Mouse (Mus musculus) olfactory bulb, adult 2 months (tissue): ENCODE measurements around the gene Sorbs1.

ENCODE experiments used
- CTCF ChIP-seq: fragments of 200-500 bp; IDR thresholded peaks from 2 replicates; pipeline ENCODE4 v1.5.1; 2012; ENCODE audit warnings: low read depth, mild to moderate bottlenecking, low read length, moderate library complexity; ENCODE audit not compliant: insufficient read depth
- POLR2A ChIP-seq: fragments of 200-500 bp; IDR thresholded peaks from 2 replicates; pipeline ENCODE4 v1.6.1; 2012; ENCODE audit warnings: mild to moderate bottlenecking, low read depth, low read length, moderate library complexity; ENCODE audit not compliant: insufficient read depth

- no peak for TF ChIP-seq CTCF
- TF ChIP-seq POLR2A: no peak
Measured at GRCm38 (mm10) chr19:40508851-40509250, 4.7 kb downstream of the Sorbs1 start.
